Mouse (Mus musculus): ENCODE results near the gene Hoxc12. TPM values are rescaled to one million over a fixed set of nuclear protein-coding genes. Genes with fewer than 3 reads are reported as not detected.
A peak's percentile ranks its signal among the peaks of the same experiment; 100 is the strongest.

Hoxc12 gene
- polyA plus RNA-seq, 1 experiment from 2014 or later = not detected

- DNase-seq (ENCODE audit: low spot score) = no peak
- WGBS = 1% methylated on average over 12 of the region's 12 CpGs
- Histone ChIP-seq H3K4me1 (peaks cover 7% of the 10 kb centered on the region), H3K27ac (no peak overlapping the region), H3K27me3 (ENCODE audit: insufficient read depth, poor library complexity, severe bottlenecking) (peaks cover 100% of the 10 kb centered on the region), H3K9me3 (no peaks in the 10 kb centered on the region), H3K4me3 (no peak overlapping the region), H3K36me3 (no peaks in the 10 kb centered on the region)
Measured at GRCm38 (mm10) chr15:102983716-102984115, 47.2 kb downstream of the Hoxc12 start.

GRCm38 (mm10) chr15:102984521-102984920, 48.0 kb downstream of the Hoxc12 start:
- peaks cover 7% of the 10 kb centered on the region for H3K4me1 ChIP-seq
- H3K4me3 ChIP-seq = no peak overlapping the region
- H3K36me3 ChIP-seq = no peaks in the 10 kb centered on the region
- no peak for DNase-seq (ENCODE audit: low spot score)
- no peaks in the 10 kb centered on the region for H3K9me3 ChIP-seq
- H3K27me3 ChIP-seq (ENCODE audit: insufficient read depth, poor library complexity, severe bottlenecking) = peaks cover 100% of the 10 kb centered on the region
- WGBS = 1% methylated on average over 10 of the region's 10 CpGs
- no peak overlapping the region for H3K27ac ChIP-seq

- 1% methylated on average over 3 of the region's 3 CpGs for WGBS
- Histone ChIP-seq H3K4me3 (no peak overlapping the region), H3K27me3 (ENCODE audit: insufficient read depth, poor library complexity, severe bottlenecking) (peaks cover 100% of the 10 kb centered on the region), H3K9me3 (no peaks in the 10 kb centered on the region), H3K36me3 (no peaks in the 10 kb centered on the region), H3K27ac (no peak overlapping the region), H3K4me1 (peaks cover 7% of the 10 kb centered on the region)
- no peak for DNase-seq (ENCODE audit: low spot score)
Measured at GRCm38 (mm10) chr15:102984925-102985324, 48.4 kb downstream of the Hoxc12 start.

- DNase-seq (ENCODE audit: low spot score) = peak; percentile 94
- H3K4me1 ChIP-seq = peaks cover 9% of the 10 kb centered on the region; the same call in 1 of the 2 replicates
- no peaks in the 10 kb centered on the region for H3K9me3 ChIP-seq
- H3K27ac ChIP-seq = no peak overlapping the region
- H3K36me3 ChIP-seq = no peaks in the 10 kb centered on the region
- no peak overlapping the region for H3K4me3 ChIP-seq
- 3% methylated on average over 21 of the region's 21 CpGs for WGBS
- peaks cover 100% of the 10 kb centered on the region for H3K27me3 ChIP-seq (ENCODE audit: insufficient read depth, poor library complexity, severe bottlenecking)
Measured at GRCm38 (mm10) chr15:102987124-102987833, 50.7 kb downstream of the Hoxc12 start.

- H3K36me3 ChIP-seq = no peaks in the 10 kb centered on the region
- peaks cover 9% of the 10 kb centered on the region; the same call in 1 of the 2 replicates for H3K4me1 ChIP-seq
- no peak for DNase-seq (ENCODE audit: low spot score)
- H3K9me3 ChIP-seq = no peaks in the 10 kb centered on the region
- WGBS = 17% methylated on average over 5 of the region's 5 CpGs
- H3K27ac ChIP-seq = no peak overlapping the region
- H3K27me3 ChIP-seq (ENCODE audit: insufficient read depth, poor library complexity, severe bottlenecking) = peaks cover 100% of the 10 kb centered on the region
- H3K4me3 ChIP-seq = no peak overlapping the region
Measured at GRCm38 (mm10) chr15:102988078-102988477, 51.5 kb downstream of the Hoxc12 start.

Small RNA genes lying within 50 kb of the gene (microRNA-seq; reads per million reads assigned to microRNA genes)
- 15.7 reads per million, percentile 29 among the genes with 10 or more reads in this experiment for gene Mir196a-2

Other genes starting within 250 kb of the Hoxc12 start
- 34.2 and 39.2 TPM in 2 replicates for gene Calcoco1, start 214.6 kb upstream of the Hoxc12 start, polyA plus RNA-seq (2016; fragmentation: Nextera tagmentation; extraction: Ambion mirVana)
- not detected in 2 replicates for gene Hoxc13, start 15.7 kb upstream of the Hoxc12 start, polyA plus RNA-seq (2016; fragmentation: Nextera tagmentation; extraction: Ambion mirVana)
- gene Hoxc11, start 17.7 kb downstream of the Hoxc12 start, polyA plus RNA-seq (2016; fragmentation: Nextera tagmentation; extraction: Ambion mirVana) = not detected in 2 replicates
- 0.07 and 0.62 TPM in 2 replicates for gene Hoxc10, start 30.0 kb downstream of the Hoxc12 start, polyA plus RNA-seq (2016; fragmentation: Nextera tagmentation; extraction: Ambion mirVana)
- 0.60 and 5.5 TPM in 2 replicates for gene Hoxc5, start 30.7 kb downstream of the Hoxc12 start, polyA plus RNA-seq (2016; fragmentation: Nextera tagmentation; extraction: Ambion mirVana)
- gene Hoxc9, start 39.7 kb downstream of the Hoxc12 start, polyA plus RNA-seq (2016; fragmentation: Nextera tagmentation; extraction: Ambion mirVana) = 0.49 TPM in 1 of 2 replicates, not detected in the other
- 0.06 and 1.7 TPM in 2 replicates for gene Hoxc8, start 53.9 kb downstream of the Hoxc12 start, polyA plus RNA-seq (2016; fragmentation: Nextera tagmentation; extraction: Ambion mirVana)
- 0.23 and 1.8 TPM in 2 replicates for gene Hoxc6, start 61.5 kb downstream of the Hoxc12 start, polyA plus RNA-seq (2016; fragmentation: Nextera tagmentation; extraction: Ambion mirVana)
- gene Hoxc4, start 82.2 kb downstream of the Hoxc12 start, polyA plus RNA-seq (2016; fragmentation: Nextera tagmentation; extraction: Ambion mirVana) = 0.81 and 6.6 TPM in 2 replicates
- 16.2 and 19.5 TPM in 2 replicates for gene Smug1, start 230.3 kb downstream of the Hoxc12 start, polyA plus RNA-seq (2016; fragmentation: Nextera tagmentation; extraction: Ambion mirVana)